Mouse (Mus musculus) left cerebral cortex, postnatal 14 days (tissue): ENCODE measurements around the gene Zfp185. TPM values are rescaled to one million over a fixed set of nuclear protein-coding genes. Genes with fewer than 3 reads are reported as not detected.
"Not testable (repeated sequence)": the region's sequence is repeated elsewhere in the genome, so short reads cannot be mapped to it uniquely, and the experiment has no call there.

Experiments
- DNase-seq, 2 experiments: peaks; one replicate each; pipeline ENCODE4 v3.0.0; 2021 to 2022; ENCODE audit warnings: low spot score in 2 of 2, mixed read lengths in 1 of 2
- intact Hi-C: fragments of 180-260 bp; cut with DNase I; formaldehyde crosslinking; loops from one replicate; pipeline ENCODE4 v1.15.1; 2025
- microRNA-seq, 2 experiments: library from miRNA; unstranded; fragments of <30 nt; microRNA quantifications; one replicate each; pipeline ENCODE4 v1.2.0; 2022
- total RNA-seq, 2 experiments: library from RNA; stranded (reverse); gene quantifications; 2 replicates each; pipeline ENCODE4 v1.2.3; 2021

Gene Zfp185
- total RNA-seq, 2 experiments from 2014 or later, result 0.57 TPM

DNA sequence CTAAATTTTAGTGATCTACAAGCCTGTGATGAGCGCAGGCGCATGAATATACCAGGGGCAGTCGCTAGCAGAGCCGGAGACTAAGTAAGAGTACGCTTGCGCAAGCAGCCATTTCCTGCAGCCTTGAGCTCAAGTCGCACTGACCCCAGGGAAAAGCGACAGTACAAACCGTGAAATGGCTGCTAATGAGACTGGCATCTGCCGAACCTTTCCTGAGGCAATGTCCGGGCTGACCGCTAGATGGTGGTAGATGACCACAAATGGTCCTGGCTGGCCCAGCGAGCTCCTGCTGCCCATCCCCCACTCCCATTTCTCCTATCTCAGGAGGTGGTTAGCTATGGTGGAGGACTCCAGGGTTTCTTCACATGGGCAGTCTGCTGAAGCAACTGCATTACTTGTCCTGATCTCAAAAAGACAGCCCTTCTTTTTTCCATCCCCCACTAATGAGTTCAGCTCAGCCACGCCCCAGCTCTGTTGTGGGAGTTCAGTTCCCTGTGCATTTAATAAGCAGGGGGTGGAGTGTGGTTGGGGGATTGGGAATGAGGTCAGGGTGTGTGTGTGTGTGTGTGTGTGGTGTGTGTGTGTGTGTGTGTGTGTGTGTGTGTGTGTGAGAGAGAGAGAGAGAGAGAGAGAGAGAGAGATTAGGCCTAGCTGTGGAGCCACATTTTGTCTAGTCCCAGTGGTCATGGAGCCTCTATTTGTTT, 66.9 kb downstream of the Zfp185 start:
- intact Hi-C loops, result loop anchor here (10.0 kb wide), 1 partner anchor 621 kb away; the partner anchor contains the start of gene Slc6a8
- DNase-seq, result peak; percentile 96

DNA sequence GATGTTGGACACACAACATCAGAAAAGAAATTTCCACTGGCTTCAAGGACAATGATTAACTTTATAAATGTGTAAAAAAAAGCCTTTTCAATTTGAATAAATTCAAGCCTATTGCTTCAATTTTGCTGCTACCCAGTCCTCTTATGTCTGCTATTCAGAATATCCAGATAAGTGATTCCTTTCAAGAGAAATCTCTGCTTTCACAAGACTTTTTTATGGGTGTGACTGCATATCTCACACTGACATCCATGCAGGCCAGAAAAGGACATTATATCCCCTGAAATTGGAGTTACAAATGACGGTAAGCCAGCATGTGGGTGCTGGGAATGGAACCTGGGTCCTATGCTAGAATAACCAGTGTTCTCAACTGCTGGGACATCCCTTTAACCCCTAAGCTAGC, 74.4 kb downstream of the Zfp185 start:
- intact Hi-C loops, result loop anchor here (10.0 kb wide), 1 partner anchor 163 kb away; the partner anchor contains the start of gene F8a
- no peak for DNase-seq

DNA sequence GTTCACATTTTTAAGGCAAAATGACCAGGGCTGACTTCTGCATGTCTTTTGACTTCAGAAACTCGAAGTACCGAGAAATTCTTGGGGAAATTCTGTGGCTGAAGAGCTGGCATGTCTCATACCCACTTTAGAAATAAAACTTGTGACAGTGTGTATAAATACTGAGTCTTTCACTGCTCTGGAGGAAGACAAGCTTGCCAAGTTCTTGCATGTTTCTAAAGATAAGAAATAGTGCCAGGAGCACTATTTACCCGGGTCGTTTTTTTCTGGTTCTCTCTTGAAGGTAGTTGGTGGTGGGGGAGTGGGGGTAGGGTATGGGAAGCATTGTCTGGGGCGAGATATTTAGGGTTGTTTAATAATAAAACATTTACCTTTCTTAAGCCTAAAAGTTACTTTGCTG, 75.2 kb downstream of the Zfp185 start:
- intact Hi-C loops, result loop anchor here (10.0 kb wide), 1 partner anchor 162 kb away; the partner anchor contains the start of gene F8a
- DNase-seq, result no peak

DNA sequence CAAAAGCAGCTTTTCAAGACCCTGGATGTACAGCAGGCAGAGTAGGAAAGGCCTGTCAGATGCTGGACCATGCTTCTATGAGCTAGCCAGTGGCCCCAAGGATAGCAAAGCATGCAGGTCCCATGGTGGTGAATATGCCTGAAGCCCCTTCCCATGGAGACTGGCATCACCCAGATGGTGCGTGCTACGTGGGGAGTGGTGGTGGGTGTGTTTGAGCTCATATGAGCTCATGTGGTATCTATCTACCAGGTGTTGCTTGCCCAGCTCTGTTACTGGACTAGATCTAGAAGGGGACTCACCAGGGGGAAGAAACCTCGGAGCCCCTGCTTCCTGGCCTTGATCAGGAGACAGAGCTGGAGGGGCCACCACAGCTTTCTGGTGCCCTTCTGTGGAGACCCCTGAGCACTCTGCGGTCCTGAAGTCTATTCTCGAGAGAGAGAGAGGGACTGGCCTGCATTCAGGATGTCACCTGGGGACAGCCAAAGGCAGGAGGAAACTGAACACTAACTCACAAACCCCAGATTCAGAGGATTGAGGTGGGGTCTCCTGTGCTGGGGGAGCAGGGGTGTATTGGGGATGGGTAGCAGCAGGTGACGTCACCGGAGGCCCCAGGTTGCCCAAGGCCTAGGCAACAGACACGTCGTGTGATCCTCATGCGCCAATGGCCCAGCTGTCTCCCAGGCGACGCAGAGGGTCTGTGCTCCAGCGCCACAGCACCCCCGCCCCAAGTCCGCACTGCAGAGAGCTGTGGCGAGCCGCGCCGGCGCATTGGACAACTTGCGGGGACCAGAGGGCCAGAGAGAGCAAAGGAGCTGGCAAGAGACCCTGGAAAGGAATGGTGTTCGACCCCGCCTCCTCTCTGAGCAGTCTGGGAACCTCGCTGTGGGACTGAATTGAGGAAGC, 76.6 kb downstream of the Zfp185 start:
- DNase-seq, result peak; percentile 33 to 45
- intact Hi-C loops, result loop anchor here (10.0 kb wide), 1 partner anchor 161 kb away; the partner anchor contains the start of gene F8a

DNA sequence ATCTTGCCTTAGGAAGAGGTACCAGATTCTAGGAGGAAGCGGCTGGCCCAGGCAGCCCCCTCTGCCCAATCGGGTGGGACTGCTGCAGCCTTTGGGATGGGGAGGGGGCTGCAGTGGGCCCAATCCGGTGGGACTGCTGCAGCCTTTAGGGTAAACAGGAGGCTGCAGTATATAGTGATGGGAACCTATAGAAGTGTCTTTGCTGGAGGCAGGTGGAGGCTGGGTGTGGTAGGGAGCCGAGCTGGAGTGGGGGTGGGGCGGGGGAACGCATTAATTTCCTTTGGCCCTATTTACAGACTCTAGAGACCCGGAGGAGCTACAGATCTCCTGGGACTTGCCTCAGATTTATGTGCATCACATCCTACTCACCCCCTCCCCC, 77.3 kb downstream of the Zfp185 start, which contains the start of gene Pnma3:
TSS of gene Pnma3 (plus strand) at position 373 of the 379 bp plus-strand sequence.
- DNase-seq, result peak in 1 of 2 experiments; percentile 46
- intact Hi-C loops, result loop anchor here (10.0 kb wide), 1 partner anchor 160 kb away; the partner anchor contains the start of gene F8a

DNA sequence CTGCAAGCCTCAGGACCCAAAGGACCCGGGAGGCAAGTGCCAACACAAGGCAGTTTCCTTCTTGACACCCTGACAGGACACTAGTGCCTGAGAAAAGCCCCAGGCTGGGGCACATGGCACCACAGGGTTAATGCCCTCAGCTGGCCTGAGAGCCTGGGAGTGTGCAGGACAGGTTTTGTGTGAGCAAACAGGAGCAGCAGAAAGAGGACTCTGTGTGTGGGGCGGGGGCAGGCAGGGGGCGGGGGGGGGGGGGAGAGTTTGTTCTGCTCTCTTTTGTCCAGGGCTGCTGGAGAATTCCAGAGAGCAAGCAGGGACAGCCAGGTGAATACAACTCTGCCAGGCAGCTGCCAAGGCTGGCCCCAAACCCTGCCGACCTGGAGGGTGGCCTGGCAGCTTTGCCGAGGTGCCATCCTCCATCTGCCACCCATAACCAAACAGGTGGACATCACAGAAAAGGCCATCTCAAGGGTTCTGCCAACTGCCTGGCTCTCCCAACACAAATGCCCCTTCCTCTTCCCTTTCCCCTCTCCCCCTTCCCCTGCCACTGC, 79.7 kb downstream of the Zfp185 start:
- intact Hi-C loops, result loop anchor here (10.0 kb wide), 1 partner anchor 158 kb away; the partner anchor contains the start of gene F8a
- not testable (repeated sequence) for DNase-seq

Small RNA genes lying within 50 kb of the gene (microRNA-seq; reads per million reads assigned to microRNA genes)
- gene Mir2137, result 0 to 0.53 reads per million in 2 experiments

Other genes starting within 250 kb of the Zfp185 start
- gene Gabrq, start 162.2 kb upstream of the Zfp185 start, total RNA-seq, result 1 to 10 TPM; 2.2 to 3.9 TPM
- gene Cetn2, start 68.9 kb upstream of the Zfp185 start, total RNA-seq, result 10 to 100 TPM; 51.7 to 53.4 TPM
- 10 to 100 TPM; 33.5 to 34.3 TPM for gene Nsdhl, start 68.8 kb upstream of the Zfp185 start, total RNA-seq
- gene Pnma5, start 49.8 kb downstream of the Zfp185 start, total RNA-seq, result under 1 TPM; 0.44 to 0.51 TPM
- 10 to 100 TPM; 18.1 to 19.6 TPM for gene Pnma3, start 77.4 kb downstream of the Zfp185 start, total RNA-seq
- gene Xlr4a, start 95.1 kb downstream of the Zfp185 start, total RNA-seq, result 1 to 10 TPM in 1 of 2 experiments, under 1 TPM in 1; 0.80 to 1.2 TPM
- 1 to 10 TPM in 1 of 2 experiments, not detected in 1; 1.1 TPM for gene Xlr3a, start 109.8 kb downstream of the Zfp185 start, total RNA-seq
- 1 to 10 TPM; 1.8 to 1.9 TPM for gene Gm14685, start 129.7 kb downstream of the Zfp185 start, total RNA-seq
- not detected for gene Xlr5b, start 161.5 kb downstream of the Zfp185 start, total RNA-seq
- 1 to 10 TPM in 1 of 2 experiments, under 1 TPM in 1; 0.93 to 1.1 TPM for gene DXBay18, start 162.1 kb downstream of the Zfp185 start, total RNA-seq
- not detected for gene Spin2d, start 189.7 kb downstream of the Zfp185 start, total RNA-seq
- 10 to 100 TPM in 1 of 2 experiments, 1 to 10 TPM in 1; 4.3 to 11.2 TPM for gene Xlr3b, start 204.9 kb downstream of the Zfp185 start, total RNA-seq
- gene Xlr4b, start 227.0 kb downstream of the Zfp185 start, total RNA-seq, result 1 to 10 TPM in 1 of 2 experiments, not detected in 1; 1.5 TPM
- 10 to 100 TPM; 14.6 to 14.7 TPM for gene F8a, start 241.0 kb downstream of the Zfp185 start, total RNA-seq